Mouse (Mus musculus) c-Kit-positive CD71-negative TER-119-negative erythroid progenitor cells, embryonic 14.5 days (primary cell): Measurements from ENCODE around the gene Adamts18.

ENCODE experiments used
- DNase-seq: peaks from one replicate; pipeline ENCODE4 v3.0.0-alpha.2; 2013; ENCODE audit warnings: low read depth

The Adamts18 gene

DNA sequence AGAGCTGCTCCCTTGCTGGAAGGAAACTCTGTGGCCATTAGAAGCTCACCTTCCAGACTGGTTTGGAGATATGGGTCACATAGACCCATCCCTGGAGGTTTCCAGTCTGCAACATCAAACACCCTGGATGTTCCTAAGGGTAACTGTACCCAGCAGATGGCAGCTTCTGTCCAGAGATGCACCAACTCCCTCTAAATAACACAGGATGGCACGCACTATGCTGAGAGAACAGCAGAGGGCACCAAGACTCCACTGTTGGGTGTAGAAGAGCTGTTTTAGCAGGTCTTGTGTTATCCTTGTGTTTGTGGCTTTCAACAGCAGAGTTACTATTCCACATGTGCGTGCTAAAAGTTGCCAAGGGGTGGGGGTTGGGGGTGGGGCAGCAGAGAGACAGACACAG, 184.0 kb downstream of the Adamts18 start:
- DNase-seq, result peak; percentile 35

- no peak for DNase-seq
Measured at GRCm38 (mm10) chr8:113660128-113660527, 188.4 kb downstream of the Adamts18 start.

DNA sequence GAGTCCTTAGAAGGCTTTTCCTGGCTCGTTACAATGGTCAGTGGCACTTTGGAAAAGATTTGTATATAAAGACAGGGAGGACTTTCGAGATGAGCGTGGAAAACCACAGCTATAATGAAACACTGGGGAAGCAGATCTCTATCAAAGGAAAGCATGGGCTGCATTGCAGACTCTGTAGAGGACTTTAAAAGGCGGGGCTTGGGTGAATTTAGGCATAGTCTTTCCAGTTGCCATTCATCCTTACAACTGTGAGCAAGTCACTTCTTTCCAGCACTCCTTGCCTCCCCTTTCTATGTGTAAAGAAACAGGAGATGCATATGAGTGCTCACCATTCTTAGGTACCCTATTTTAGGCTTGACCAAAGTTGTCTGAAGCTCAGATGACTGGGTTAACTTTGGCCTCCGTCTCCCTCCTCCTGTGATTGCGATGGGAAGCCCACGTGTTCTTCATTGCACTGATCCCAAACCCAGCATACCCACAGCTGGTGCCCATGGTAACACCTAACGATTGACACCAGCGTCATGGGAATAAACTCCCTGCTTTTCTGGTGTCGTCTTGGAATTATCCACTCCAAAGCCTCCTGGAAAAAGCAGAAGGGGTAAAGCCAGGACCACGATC, 191.7 kb downstream of the Adamts18 start:
- no peak for DNase-seq

- no peak for DNase-seq
Measured at GRCm38 (mm10) chr8:113656154-113656553, 192.4 kb downstream of the Adamts18 start.

DNA sequence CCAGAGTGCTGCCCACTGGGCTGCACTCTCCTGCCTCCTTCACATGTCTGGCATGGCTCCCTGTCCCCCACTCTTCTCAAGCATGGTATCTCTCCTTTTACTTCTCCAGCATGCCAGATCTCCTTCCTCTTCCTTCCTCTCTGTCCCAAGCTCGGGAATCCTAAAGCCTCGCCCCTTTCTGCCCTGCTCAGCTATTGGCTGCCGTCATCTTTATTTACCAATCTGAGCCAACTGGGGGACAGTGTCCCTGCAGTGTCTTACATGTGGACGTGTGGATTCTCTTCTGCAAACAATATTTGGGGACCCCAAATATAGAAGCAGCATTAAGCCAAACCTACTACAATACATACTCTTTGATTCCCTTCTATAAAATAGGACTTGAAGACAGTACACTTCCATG, 195.4 kb downstream of the Adamts18 start:
- DNase-seq, result no peak

GRCm38 (mm10) chr8:113652450-113652849, 196.1 kb downstream of the Adamts18 start:
- no peak for DNase-seq
